Mouse (Mus musculus) small intestine, adult 2 months (tissue): Measurements from ENCODE around the gene Azin2.

Experiments used
- CTCF ChIP-seq: fragments of 200-500 bp; IDR thresholded peaks from 2 replicates; pipeline ENCODE4 v1.5.1; 2012; ENCODE audit warnings: low read depth, mild to moderate bottlenecking, control low read depth, inconsistent platforms, low read length, moderate library complexity, mixed read lengths; ENCODE audit not compliant: insufficient replicate concordance, insufficient read length; ENCODE audit errors: extremely low read depth
- POLR2A ChIP-seq: fragments of 200-500 bp; IDR thresholded peaks from 2 replicates; pipeline ENCODE4 v1.6.1; 2012; ENCODE audit warnings: low read depth, mild to moderate bottlenecking, control low read depth, inconsistent platforms, low read length, moderate library complexity

GRCm38 (mm10) chr4:128900484-128900883, 61.8 kb downstream of the Azin2 start:
- TF ChIP-seq CTCF (no peak), POLR2A (no peak)
